ENCODE assay signal across 26 mouse cellular contexts in genomic region chr12:86324297-86324696, GRCm38 (mm10). TPM values are rescaled to one million over a fixed set of nuclear protein-coding genes. Genes with fewer than 3 reads are reported as not detected.
DNase-seq lines count a peak whose midpoint lies in the region; ATAC-seq and TF ChIP-seq lines count a peak whose summit lies in the region.
"Had no signal": no experiment of that assay in that cellular context is flagged by ENCODE, and none has a peak within 500 bp of the region (broad histone marks: within the 10 kb centered on the region; RNA-seq: fewer than 3 reads in every experiment).

No protein-coding gene starts in this region.

- H3K36me3 ChIP-seq in liver, adult 2 months (ENCODE audit: control insufficient read depth, insufficient read depth, low read length), result no peaks in the 10 kb centered on the region
- no peaks in the 10 kb centered on the region for H3K36me3 ChIP-seq in liver, embryonic 11.5 days (ENCODE audit: control insufficient read depth, insufficient read depth, low read length)
- H3K36me3 ChIP-seq in liver, embryonic 13.5 days, result no peaks in the 10 kb centered on the region
- no peaks in the 10 kb centered on the region for H3K36me3 ChIP-seq in forebrain, embryonic 12.5 days (replicated peaks)
- H3K36me3 ChIP-seq: embryonic facial prominence, embryonic 10.5 days; embryonic facial prominence, embryonic 13.5 days; heart, embryonic 12.5 days; heart, embryonic 15.5 days had no signal

- H3K27me3 ChIP-seq in liver, adult 2 months (ENCODE audit: control insufficient read depth, insufficient read depth, low read length), result no peaks in the 10 kb centered on the region
- no peaks in the 10 kb centered on the region for H3K27me3 ChIP-seq in liver, embryonic 11.5 days (replicated peaks; ENCODE audit: control insufficient read depth, insufficient read depth, low read length)
- no peaks in the 10 kb centered on the region for H3K27me3 ChIP-seq in liver, embryonic 13.5 days
- H3K27me3 ChIP-seq in forebrain, embryonic 12.5 days, result peaks cover 42% of the 10 kb centered on the region
- H3K27me3 ChIP-seq: heart, embryonic 12.5 days; heart, embryonic 15.5 days had no signal

- TF ChIP-seq POLR2A in liver, adult 2 months (IDR thresholded peaks at IDR 0.05; ENCODE audit: extremely low read depth, insufficient read depth, low read length), result no peak

- 13% methylated on average over 3 of the region's 3 CpGs for WGBS in liver, adult 2 months
- WGBS in liver, embryonic 11.5 days, result 19% methylated on average over 3 of the region's 3 CpGs
- WGBS in liver, embryonic 13.5 days (ENCODE audit: insufficient replicate concordance), result 25% methylated on average over 3 of the region's 3 CpGs
- WGBS in forebrain, embryonic 12.5 days, result 55% methylated on average over 3 of the region's 3 CpGs

- no peak overlapping the region for H3K4me2 ChIP-seq in liver, embryonic 11.5 days
- H3K4me2 ChIP-seq in liver, embryonic 13.5 days, result no peak overlapping the region
- H3K4me2 ChIP-seq in forebrain, embryonic 12.5 days, result no peak overlapping the region
- H3K4me2 ChIP-seq: embryonic facial prominence, embryonic 13.5 days; heart, embryonic 12.5 days; heart, embryonic 15.5 days; hindbrain, embryonic 14.5 days had no signal

- peaks cover 7% of the 10 kb centered on the region; the same call in 1 of the 2 replicates for H3K4me1 ChIP-seq in liver, adult 2 months (ENCODE audit: control insufficient read depth, insufficient read depth, low read length)
- 0 out of 2 replicates have a peak, but pooled peaks cover 2% of the 10 kb centered on the region for H3K4me1 ChIP-seq in liver, embryonic 11.5 days (replicated peaks; ENCODE audit: control insufficient read depth, insufficient read depth, low read length)
- peaks cover 5% of the 10 kb centered on the region; the same call in 1 of the 2 replicates for H3K4me1 ChIP-seq in liver, embryonic 13.5 days (replicated peaks)
- peaks cover 16% of the 10 kb centered on the region; the same call in 1 of the 2 replicates for H3K4me1 ChIP-seq in forebrain, embryonic 12.5 days
- H3K4me1 ChIP-seq: heart, embryonic 12.5 days; heart, embryonic 15.5 days had no signal

- H3K27ac ChIP-seq in liver, adult 2 months (replicated peaks; ENCODE audit: insufficient read depth, low read depth, low read length), result no peak overlapping the region
- no peak overlapping the region for H3K27ac ChIP-seq in liver, embryonic 11.5 days (ENCODE audit: low read depth, low read length)
- no peak overlapping the region for H3K27ac ChIP-seq in liver, embryonic 13.5 days
- no peak overlapping the region for H3K27ac ChIP-seq in forebrain, embryonic 12.5 days
- H3K27ac ChIP-seq: embryonic facial prominence, embryonic 10.5 days; embryonic facial prominence, embryonic 13.5 days; gastrocnemius, adult 2 months; heart, embryonic 15.5 days; hindbrain, embryonic 14.5 days had no signal

- H3K4me3 ChIP-seq in liver, adult 2 months (ENCODE audit: insufficient read depth, low read depth, low read length), result no peak overlapping the region
- no peak overlapping the region for H3K4me3 ChIP-seq in liver, embryonic 11.5 days (ENCODE audit: low read depth, low read length)
- H3K4me3 ChIP-seq in liver, embryonic 13.5 days (replicated peaks), result no peak overlapping the region
- no peak overlapping the region for H3K4me3 ChIP-seq in forebrain, embryonic 12.5 days (replicated peaks)
- H3K4me3 ChIP-seq: embryonic facial prominence, embryonic 10.5 days; embryonic facial prominence, embryonic 13.5 days; erythroblast, embryonic 14.5 days; gastrocnemius, adult 2 months; heart, embryonic 12.5 days; heart, embryonic 15.5 days had no signal

- no peak for TF ChIP-seq CTCF in liver, adult 2 months (IDR thresholded peaks at IDR 0.05; ENCODE audit: low read depth, low read length)

- no peaks in the 10 kb centered on the region for H3K79me2 ChIP-seq in liver, adult 2 months (ENCODE audit: control insufficient read depth, insufficient read depth, low read length)

- DNase-seq in liver, adult 2 months (ENCODE audit: extremely low read depth, low read depth, low spot score), result peak; percentile 41
- no peak for DNase-seq in liver
- DNase-seq in liver, embryonic 11.5 days (ENCODE audit: low spot score), result no peak
- no peak for DNase-seq in liver, embryonic 13.5 days
- no peak for DNase-seq in heart, adult 9 months (ENCODE audit: low spot score in 2 of 2)
- DNase-seq: adrenal gland, postnatal 10 days; adrenal gland, postnatal 36 days; cerebellum, adult 18-20 months; cerebellum, adult 9-10 months; cerebellum, postnatal 14 days; forebrain, postnatal 0 days; gastrocnemius, adult 2 months; gastrocnemius, postnatal 14 days; heart, adult 11 months; heart, postnatal 10 days; heart, postnatal 36 days had no signal

- no peaks in the 10 kb centered on the region for H3K9me3 ChIP-seq in liver, embryonic 11.5 days (ENCODE audit: control insufficient read depth, low read length)
- H3K9me3 ChIP-seq in liver, embryonic 13.5 days (replicated peaks), result no peaks in the 10 kb centered on the region
- no peaks in the 10 kb centered on the region for H3K9me3 ChIP-seq in forebrain, embryonic 12.5 days
- H3K9me3 ChIP-seq: embryonic facial prominence, embryonic 10.5 days; embryonic facial prominence, embryonic 13.5 days; heart, embryonic 12.5 days; heart, embryonic 15.5 days had no signal

- H3K9ac ChIP-seq in liver, adult 2 months (ENCODE audit: low read depth, low read length), result no peak overlapping the region
- H3K9ac ChIP-seq in liver, embryonic 11.5 days (ENCODE audit: low read depth, low read length), result no peak overlapping the region
- H3K9ac ChIP-seq in liver, embryonic 13.5 days, result no peak overlapping the region
- no peak overlapping the region for H3K9ac ChIP-seq in forebrain, embryonic 12.5 days
- H3K9ac ChIP-seq: embryonic facial prominence, embryonic 13.5 days; forebrain, postnatal 0 days; heart, embryonic 12.5 days; heart, embryonic 15.5 days; hindbrain, embryonic 14.5 days had no signal

- 0 out of 2 replicates have a peak, but pooled peaks have one; percentile 20 for ATAC-seq in liver, embryonic 11.5 days (replicated peaks; ENCODE audit: low FRiP score)
- ATAC-seq in liver, embryonic 13.5 days (ENCODE audit: low read depth), result peak; percentile 10; the same call in 1 of the 2 replicates
- ATAC-seq in forebrain, embryonic 12.5 days (ENCODE audit: low FRiP score), result no peak
- ATAC-seq: CD4-positive, CD25-positive, alpha-beta regulatory T cell, adult 4 months; forebrain, embryonic 14.5 days; forebrain, postnatal 0 days had no signal

RNA-seq across cellular contexts. Expression of gene Esrrb, which starts 36.6 kb away (rescaled TPM):
- 0.20 and 0.37 TPM in 2 replicates for total RNA-seq in liver, adult 2 months (2014; rRNA removed)
- 0.33 and 0.60 TPM in 2 replicates for polyA plus RNA-seq in liver, adult 2 months (2012; rRNA removed)
- polyA plus RNA-seq in liver, embryonic 11.5 days (2014; fragmentation: Nextera tagmentation; extraction: Ambion mirVana), result 0.04 TPM in 1 of 2 replicates, not detected in the other
- 0.07 TPM in 1 of 2 replicates, not detected in the other for polyA plus RNA-seq in liver, embryonic 13.5 days (2015; fragmentation: Nextera tagmentation; extraction: Ambion mirVana)
- polyA plus RNA-seq in forebrain, embryonic 12.5 days (2016; fragmentation: Nextera tagmentation; extraction: Ambion mirVana), result 0.21 and 0.41 TPM in 2 replicates
- total RNA-seq: MEL had no signal
- polyA plus RNA-seq: CD4-positive, CD25-positive, alpha-beta regulatory T cell, adult 4 months; erythroblast, embryonic 14.5 days had no signal
